Mouse (Mus musculus) ES-Bruce4 (cell line): ENCODE measurements around the gene Sez6l2. TPM values are rescaled to one million over a fixed set of nuclear protein-coding genes. Genes with fewer than 3 reads are reported as not detected.
A peak's percentile ranks its signal among the peaks of the same experiment; 100 is the strongest.

ENCODE experiments used
- H3K27ac ChIP-seq: 2 replicates; pipeline ENCODE4 v1.5.1; 2012; ENCODE audit warnings: low read length, inconsistent platforms; ENCODE audit not compliant: insufficient read depth
- H3K27me3 ChIP-seq: 2 replicates; pipeline ENCODE4 v1.6.1; 2012; ENCODE audit warnings: mild to moderate bottlenecking, low read length, inconsistent platforms; ENCODE audit not compliant: control insufficient read depth, poor library complexity, insufficient read depth, severe bottlenecking
- H3K36me3 ChIP-seq: 2 replicates; pipeline ENCODE4 v1.6.1; 2012; ENCODE audit warnings: inconsistent platforms, mild to moderate bottlenecking, low read length, moderate library complexity; ENCODE audit not compliant: control insufficient read depth, poor library complexity, insufficient read depth, severe bottlenecking
- H3K4me1 ChIP-seq: one replicate; pipeline ENCODE4 v1.8.1; 2011; ENCODE audit warnings: low read length; ENCODE audit not compliant: control insufficient read depth, insufficient read depth
- H3K4me3 ChIP-seq: 2 replicates; pipeline ENCODE4 v1.5.1; 2011; ENCODE audit warnings: low read depth, mild to moderate bottlenecking, low read length
- H3K9ac ChIP-seq: 2 replicates; pipeline ENCODE4 v1.6.1; 2012; ENCODE audit warnings: low read depth, mild to moderate bottlenecking, inconsistent platforms; ENCODE audit not compliant: poor library complexity, severe bottlenecking
- H3K9me3 ChIP-seq: replicated peaks from 2 replicates; pipeline ENCODE4 v1.6.1; 2012; ENCODE audit warnings: mild to moderate bottlenecking, low read length, inconsistent platforms; ENCODE audit not compliant: control insufficient read depth, poor library complexity, insufficient read depth, severe bottlenecking
- CTCF ChIP-seq: IDR thresholded peaks from one replicate; pipeline ENCODE4 v1.8.1; 2011; ENCODE audit warnings: low read depth, low read length
- EP300 ChIP-seq: IDR thresholded peaks from 2 replicates; pipeline ENCODE4 v1.6.1; 2011; ENCODE audit warnings: low read depth, low read length; ENCODE audit not compliant: insufficient read depth
- POLR2A ChIP-seq: IDR thresholded peaks from one replicate; pipeline ENCODE4 v1.8.1; 2011; ENCODE audit warnings: low read length; ENCODE audit not compliant: insufficient read depth
- polyA plus RNA-seq: library from polyadenylated mRNA; stranded (reverse); fragments of >200 nt; gene quantifications from 2 replicates; pipeline ENCODE4 v1.2.4, GENCODE M21; 2011; ENCODE audit warnings: low read depth; ENCODE audit not compliant: missing spikeins, insufficient read depth, insufficient read length

Sez6l2 gene
- polyA plus RNA-seq, 1 experiment, result 1.9 TPM

- peak overlapping the region; percentile 92 for H3K4me3 ChIP-seq
- H3K27ac ChIP-seq, result no peak overlapping the region; the same call in 1 of the 2 replicates
- TF ChIP-seq EP300 (no peak), POLR2A (no peak), CTCF (no peak)
- no peaks in the 10 kb centered on the region for H3K9me3 ChIP-seq
- H3K4me1 ChIP-seq, result no peaks in the 10 kb centered on the region
- peak overlapping the region; percentile 96 for H3K9ac ChIP-seq
- peaks cover 14% of the 10 kb centered on the region; the same call in 1 of the 2 replicates for H3K36me3 ChIP-seq
- no peaks in the 10 kb centered on the region for H3K27me3 ChIP-seq
Observed at GRCm38 (mm10) chr7:126976878-126977459, 26.6 kb downstream of the Sez6l2 start.

- Histone ChIP-seq H3K4me1 (no peaks in the 10 kb centered on the region), H3K9ac (no peak overlapping the region), H3K9me3 (no peaks in the 10 kb centered on the region), H3K36me3 (peaks cover 14% of the 10 kb centered on the region; the same call in 1 of the 2 replicates), H3K27ac (no peak overlapping the region), H3K27me3 (no peaks in the 10 kb centered on the region), H3K4me3 (no peak overlapping the region)
- no peak for TF ChIP-seq EP300
- TF ChIP-seq POLR2A, result no peak
- TF ChIP-seq CTCF, result no peak
Observed at GRCm38 (mm10) chr7:126978841-126979240, 28.5 kb downstream of the Sez6l2 start.

GRCm38 (mm10) chr7:126981601-126982000 lies 31.2 kb downstream of the Sez6l2 start:
- no peaks in the 10 kb centered on the region for H3K27me3 ChIP-seq
- H3K27ac ChIP-seq, result no peak overlapping the region
- H3K4me3 ChIP-seq, result no peak overlapping the region
- H3K9me3 ChIP-seq, result no peaks in the 10 kb centered on the region
- peaks cover 14% of the 10 kb centered on the region; the same call in 1 of the 2 replicates for H3K36me3 ChIP-seq
- no peak overlapping the region for H3K9ac ChIP-seq
- no peaks in the 10 kb centered on the region for H3K4me1 ChIP-seq
- TF ChIP-seq CTCF (no peak), POLR2A (no peak), EP300 (no peak)

GRCm38 (mm10) chr7:126982054-126982453 lies 31.7 kb downstream of the Sez6l2 start:
- no peak overlapping the region for H3K27ac ChIP-seq
- TF ChIP-seq CTCF (no peak), POLR2A (no peak), EP300 (no peak)
- H3K27me3 ChIP-seq, result no peaks in the 10 kb centered on the region
- H3K9me3 ChIP-seq, result no peaks in the 10 kb centered on the region
- H3K4me3 ChIP-seq, result no peak overlapping the region
- H3K9ac ChIP-seq, result no peak overlapping the region
- peaks cover 14% of the 10 kb centered on the region; the same call in 1 of the 2 replicates for H3K36me3 ChIP-seq
- no peaks in the 10 kb centered on the region for H3K4me1 ChIP-seq

GRCm38 (mm10) chr7:126983113-126983512 lies 32.8 kb downstream of the Sez6l2 start:
- TF ChIP-seq EP300 (no peak), CTCF (no peak), POLR2A (no peak)
- Histone ChIP-seq H3K36me3 (peaks cover 14% of the 10 kb centered on the region; the same call in 1 of the 2 replicates), H3K27ac (no peak overlapping the region)

GRCm38 (mm10) chr7:126984667-126985444 lies 34.5 kb downstream of the Sez6l2 start:
- Histone ChIP-seq H3K4me1 (no peaks in the 10 kb centered on the region), H3K27me3 (no peaks in the 10 kb centered on the region), H3K9ac (no peak overlapping the region), H3K27ac (no peak overlapping the region), H3K36me3 (peaks cover 3% of the 10 kb centered on the region; the same call in 1 of the 2 replicates), H3K9me3 (no peaks in the 10 kb centered on the region), H3K4me3 (no peak overlapping the region)
- TF ChIP-seq POLR2A, result no peak
- no peak for TF ChIP-seq EP300
- TF ChIP-seq CTCF, result no peak

More at GRCm38 (mm10) chr7:126983113-126983512, 32.8 kb downstream of the Sez6l2 start:
- H3K4me1 ChIP-seq, result no peaks in the 10 kb centered on the region
- H3K9ac ChIP-seq, result no peak overlapping the region
- no peaks in the 10 kb centered on the region for H3K27me3 ChIP-seq
- H3K9me3 ChIP-seq, result no peaks in the 10 kb centered on the region
- no peak overlapping the region for H3K4me3 ChIP-seq
